Mouse (Mus musculus): ENCODE measurements around the gene Tox2.

Tox2 gene

DNA sequence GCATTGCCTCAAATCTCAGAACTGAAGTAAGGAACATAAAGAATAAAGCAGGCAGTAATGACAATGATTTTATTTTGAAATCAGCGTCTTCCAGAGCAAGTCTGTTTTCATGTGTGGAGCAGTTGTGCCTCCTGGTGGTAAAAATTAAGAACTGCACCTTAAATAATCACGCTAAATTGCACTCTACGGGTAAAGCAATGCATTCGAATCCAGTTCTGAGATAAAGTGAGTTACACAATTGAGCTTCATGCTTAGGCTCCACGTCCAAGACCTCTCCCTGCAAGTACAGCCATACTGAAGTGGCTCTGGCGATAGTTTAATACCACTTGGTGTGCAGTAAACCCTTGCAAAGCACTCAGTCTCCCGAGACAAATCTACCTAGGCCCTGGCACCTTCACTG, 127.8 kb downstream of the Tox2 start:
- no peak for DNase-seq

DNA sequence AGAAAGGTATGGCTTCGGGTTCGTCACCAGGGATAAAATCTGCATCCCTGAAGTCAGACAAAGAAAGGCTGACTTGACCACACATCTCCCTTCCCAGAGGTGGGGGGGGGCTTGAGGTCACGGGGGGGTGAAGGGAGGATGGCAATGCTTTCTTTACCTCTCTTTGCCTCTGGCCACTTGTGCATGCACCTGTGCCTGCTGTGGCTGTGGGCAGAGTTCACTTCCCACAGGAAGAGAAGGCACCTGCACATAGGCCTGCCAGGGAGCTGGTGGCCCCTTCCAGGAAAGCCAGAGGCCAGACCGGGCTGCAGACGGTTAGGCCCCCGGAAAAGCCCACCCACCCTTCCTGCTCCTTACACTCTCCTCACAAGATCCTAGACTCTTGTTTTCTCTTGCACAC, 128.5 kb downstream of the Tox2 start:
- DNase-seq = no peak

- DNase-seq = no peak
These were observed 129.6 kb downstream of the Tox2 start for GRCm38 (mm10) chr2:163332368-163333055.

GRCm38 (mm10) chr2:163340263-163340662, 137.3 kb downstream of the Tox2 start:
- DNase-seq = no peak

DNA sequence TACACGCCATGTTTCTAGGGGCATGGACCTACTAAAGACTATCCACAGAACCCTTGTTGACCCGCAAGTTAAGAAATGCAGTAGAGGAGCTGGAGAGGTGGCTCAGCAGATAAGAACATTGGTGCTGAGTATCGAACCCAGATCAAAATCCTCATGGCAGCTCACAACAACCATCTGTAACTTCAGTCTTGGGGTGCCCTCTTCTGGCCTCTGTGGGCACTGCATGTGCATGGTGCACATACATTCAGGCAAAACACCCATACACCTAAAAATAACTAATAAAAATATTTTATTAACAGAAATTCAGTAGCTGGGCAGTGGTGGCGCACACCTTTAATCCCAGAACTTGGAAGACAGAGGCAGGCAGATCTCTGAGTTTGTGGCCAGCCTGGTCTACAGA, 140.7 kb downstream of the Tox2 start:
- no peak for DNase-seq

- DNase-seq = no peak
These were observed 142.2 kb downstream of the Tox2 start for GRCm38 (mm10) chr2:163344976-163345660.

GRCm38 (mm10) chr2:163346497-163346896, 143.6 kb downstream of the Tox2 start:
- DNase-seq = no peak

DNA sequence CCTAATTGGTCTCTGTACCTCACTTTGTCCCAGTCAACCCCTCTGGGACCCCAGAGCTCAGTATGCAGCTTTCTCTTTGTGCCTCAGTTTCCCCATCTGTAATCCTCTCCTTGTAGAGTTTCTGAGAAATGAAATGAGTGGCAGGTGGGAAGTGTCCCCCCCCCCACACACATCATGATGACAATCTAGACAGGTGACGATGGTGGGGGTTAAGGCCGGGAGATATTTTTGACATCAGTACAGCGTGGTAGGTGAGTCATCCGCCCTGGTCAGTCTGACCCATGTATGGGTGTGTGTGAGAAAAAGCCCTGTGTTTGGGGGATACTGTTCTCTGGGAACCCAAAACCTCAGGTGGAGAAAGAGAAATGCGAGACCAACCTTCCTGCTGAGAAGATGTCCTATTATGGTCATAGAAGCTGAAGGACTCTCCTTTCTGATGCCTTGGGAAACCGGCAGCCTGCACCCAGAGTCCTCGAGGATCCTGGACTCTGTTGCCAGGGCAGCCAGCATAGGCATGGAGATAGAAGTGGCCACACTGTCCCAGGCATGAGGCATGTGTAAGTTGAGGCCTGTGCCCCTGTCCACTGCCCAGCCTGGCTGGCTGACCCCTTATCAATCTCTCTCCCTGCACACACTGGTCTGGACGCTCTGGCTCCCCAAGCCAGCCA, 144.7 kb downstream of the Tox2 start:
- DNase-seq = no peak

DNA sequence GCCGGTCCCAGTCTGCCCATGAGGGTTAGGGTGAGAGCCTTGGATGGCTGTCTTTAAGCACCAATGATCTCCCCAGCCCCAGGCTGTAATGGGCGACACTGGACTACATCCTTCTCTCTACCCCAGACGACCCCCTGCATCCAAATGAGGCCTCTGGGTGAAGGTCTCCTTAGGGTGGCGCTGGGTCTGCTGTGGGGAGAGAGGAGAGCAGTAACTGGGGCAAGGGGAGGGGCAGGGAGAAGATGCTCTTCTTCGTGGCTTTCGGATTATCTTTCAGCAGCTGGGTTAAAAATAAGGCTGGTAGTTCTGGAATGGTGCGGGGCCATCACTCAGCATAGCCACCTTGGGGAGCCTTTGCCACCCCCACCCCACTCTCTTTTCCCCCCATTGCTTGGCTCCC, 145.8 kb downstream of the Tox2 start:
- DNase-seq = no peak

GRCm38 (mm10) chr2:163349411-163349810, 146.5 kb downstream of the Tox2 start:
- DNase-seq = no peak

DNA sequence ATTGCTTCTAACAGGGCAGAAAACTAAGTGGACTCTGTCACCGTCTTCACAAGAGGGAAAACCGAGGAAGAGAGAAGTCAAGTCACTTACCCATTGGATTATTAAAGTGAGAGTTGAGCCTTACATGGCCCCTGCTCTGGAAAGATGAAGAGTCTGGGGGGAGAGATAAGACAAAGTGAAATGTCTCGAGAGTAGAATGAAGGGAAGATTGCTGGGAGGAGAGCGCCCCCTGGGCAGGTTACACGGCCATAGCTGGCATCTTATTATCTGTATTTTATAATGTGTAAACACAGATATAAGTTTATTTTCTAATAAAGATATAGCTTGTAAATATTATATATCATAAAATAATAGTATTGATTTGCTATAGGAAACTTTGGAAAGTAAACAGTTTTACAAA, 147.5 kb downstream of the Tox2 start:
- no peak for DNase-seq

DNA sequence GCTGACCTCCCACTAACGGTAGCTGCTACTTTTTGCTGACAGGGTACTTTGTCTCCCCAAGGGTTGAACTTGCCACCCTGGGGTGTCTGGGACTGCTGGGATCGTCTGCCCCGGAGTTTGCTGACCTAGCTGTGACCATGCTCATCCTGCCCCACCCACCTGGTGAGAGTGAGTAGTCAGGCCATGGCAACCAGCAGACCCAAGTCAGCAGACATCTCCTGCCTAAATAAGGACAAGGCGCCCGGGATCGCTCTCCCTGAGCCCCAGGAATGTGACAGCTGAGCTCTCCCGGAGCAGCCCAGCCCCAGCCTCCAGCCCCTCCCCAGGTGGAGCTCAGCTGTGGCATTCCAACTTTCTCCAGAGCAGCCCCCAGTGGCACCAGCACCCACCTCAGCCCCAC, 150.8 kb downstream of the Tox2 start:
- no peak for DNase-seq

DNA sequence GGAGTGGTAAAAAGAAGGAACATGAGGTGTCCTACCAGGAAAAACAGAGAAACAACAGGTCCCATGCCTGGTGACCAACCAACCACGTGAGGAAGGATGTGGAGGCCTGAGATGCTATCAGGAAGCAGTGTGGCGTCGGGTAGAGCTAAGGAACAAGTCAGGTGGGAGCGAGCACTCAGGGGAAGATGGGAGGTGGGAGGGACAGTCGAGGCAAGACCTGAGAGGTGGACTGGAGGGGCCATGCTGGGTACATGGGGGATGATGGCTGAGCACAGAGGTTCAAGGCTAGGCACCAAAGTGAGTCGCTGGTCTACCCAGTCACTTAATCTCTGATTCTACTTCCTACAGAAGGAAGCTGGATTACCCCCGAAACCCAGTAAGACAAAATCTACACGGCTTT, 152.7 kb downstream of the Tox2 start:
- no peak for DNase-seq

- DNase-seq = no peak
These were observed 153.4 kb downstream of the Tox2 start for GRCm38 (mm10) chr2:163356113-163356840.

- no peak for DNase-seq
These were observed 155.7 kb downstream of the Tox2 start for GRCm38 (mm10) chr2:163358662-163359061.

- no peak for DNase-seq
These were observed 156.3 kb downstream of the Tox2 start for GRCm38 (mm10) chr2:163359253-163359652.

- DNase-seq = no peak
These were observed 158.1 kb downstream of the Tox2 start for GRCm38 (mm10) chr2:163360858-163361623.

- no peak for DNase-seq
These were observed 160.3 kb downstream of the Tox2 start for GRCm38 (mm10) chr2:163362940-163363921.

GRCm38 (mm10) chr2:163364785-163365541, 162.0 kb downstream of the Tox2 start:
- DNase-seq = no peak

DNA sequence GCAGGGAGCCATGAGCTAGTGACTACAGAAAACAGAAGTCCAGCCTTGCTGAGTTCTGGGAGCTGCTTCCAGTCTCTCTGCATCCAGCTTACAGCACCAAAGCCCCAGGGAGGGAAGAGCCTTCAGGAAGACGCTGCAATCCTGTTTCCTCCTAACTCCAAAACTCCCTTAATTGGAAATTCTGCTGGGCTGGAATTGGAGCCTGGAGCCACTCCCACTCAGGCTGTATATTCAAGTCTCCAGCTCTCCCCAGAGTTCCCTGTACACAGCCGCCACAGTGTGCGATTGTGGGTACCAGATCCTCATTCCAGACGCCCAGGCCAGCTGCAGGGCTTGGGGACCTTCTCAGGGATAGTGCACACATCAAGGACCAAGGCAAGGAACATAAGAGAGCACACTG, 167.2 kb downstream of the Tox2 start:
- no peak for DNase-seq

DNA sequence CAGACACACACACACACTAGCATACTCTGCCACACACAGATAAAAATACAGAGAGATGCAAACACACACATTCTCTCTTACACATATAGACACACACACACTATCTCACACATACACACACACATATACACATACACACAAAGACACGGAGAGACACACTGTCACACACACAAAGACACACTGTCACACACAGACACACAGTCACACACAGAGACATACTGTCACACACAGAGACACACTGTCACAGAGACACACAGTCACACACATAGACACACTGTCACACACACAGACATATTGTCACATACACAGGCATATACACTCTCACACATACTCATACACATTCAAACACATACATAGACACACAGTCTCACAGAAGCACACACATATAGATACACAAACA, 169.7 kb downstream of the Tox2 start:
- DNase-seq = no peak

Data from thymus, adult 18-20 months (tissue).